Mouse (Mus musculus): ENCODE data around the gene Xpnpep1.

DNA sequence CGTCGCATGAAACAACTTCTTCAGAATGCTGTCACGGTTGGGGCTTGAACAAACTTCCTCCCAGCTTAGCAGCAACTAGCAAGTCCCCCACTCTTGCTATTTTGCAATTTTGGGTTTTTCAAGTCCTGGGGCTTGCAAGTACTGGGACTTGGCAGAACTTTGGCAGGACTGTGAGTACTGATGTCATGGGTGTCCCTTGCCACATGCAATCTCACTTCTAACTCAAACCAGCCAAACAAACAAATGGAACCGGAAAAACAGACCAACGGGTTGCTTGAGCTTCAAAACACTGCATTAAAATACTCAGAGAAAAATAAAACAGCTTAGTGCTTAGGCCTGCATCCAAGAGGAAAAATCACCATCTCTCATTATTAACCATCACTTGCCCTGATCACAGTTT is 7.2 kb upstream of the Xpnpep1 start:
- TF ChIP-seq CTCF (IDR thresholded peaks at IDR 0.05) (no peak), POLR2A (IDR thresholded peaks at IDR 0.05; ENCODE audit: insufficient read depth, low read depth, low read length) (no peak)
